Mouse (Mus musculus): Measurements from ENCODE around the gene Samd5. TPM values are rescaled to one million over a fixed set of nuclear protein-coding genes. Genes with fewer than 3 reads are reported as not detected.

Gene Samd5
- polyA plus RNA-seq, 1 experiment from 2014 or later, result 4.6 TPM

- Histone ChIP-seq H3K27ac (ENCODE audit: low read depth, low read length) (no peak overlapping the region), H3K9ac (ENCODE audit: low read length) (no peak overlapping the region), H3K27me3 (ENCODE audit: control insufficient read depth, insufficient read depth, low read length) (no peaks in the 10 kb centered on the region), H3K36me3 (ENCODE audit: control insufficient read depth, insufficient read depth, low read length) (no peaks in the 10 kb centered on the region), H3K4me3 (ENCODE audit: low read depth, low read length) (no peak overlapping the region), H3K4me2 (ENCODE audit: low read depth) (no peak overlapping the region; the same call in 1 of the 2 replicates), H3K4me1 (ENCODE audit: control insufficient read depth, insufficient read depth, low read length) (peaks cover 3% of the 10 kb centered on the region; the same call in 1 of the 2 replicates), H3K9me3 (ENCODE audit: control insufficient read depth, low read length) (no peaks in the 10 kb centered on the region)
- DNase-seq (ENCODE audit: low spot score) (no peak), ATAC-seq (ENCODE audit: insufficient read depth, low FRiP score, low TSS enrichment) (no peak)
- WGBS, result 83% methylated on average over 5 of the region's 5 CpGs
Measured at GRCm38 (mm10) chr10:9672751-9673150, 2.3 kb downstream of the Samd5 start.

GRCm38 (mm10) chr10:9670351-9670750, 4.7 kb downstream of the Samd5 start:
- H3K9me3 ChIP-seq (ENCODE audit: control insufficient read depth, low read length), result no peaks in the 10 kb centered on the region
- no peak for ATAC-seq (ENCODE audit: insufficient read depth, low FRiP score, low TSS enrichment)
- no peak overlapping the region for H3K9ac ChIP-seq (ENCODE audit: low read length)
- H3K4me1 ChIP-seq (ENCODE audit: control insufficient read depth, insufficient read depth, low read length), result peaks cover 3% of the 10 kb centered on the region; the same call in 1 of the 2 replicates
- no peak overlapping the region for H3K27ac ChIP-seq (ENCODE audit: low read depth, low read length)
- H3K4me3 ChIP-seq (ENCODE audit: low read depth, low read length), result no peak overlapping the region
- no peak for DNase-seq (ENCODE audit: low spot score)
- 88% methylated on average over 6 of the region's 6 CpGs for WGBS
- H3K36me3 ChIP-seq (ENCODE audit: control insufficient read depth, insufficient read depth, low read length), result no peaks in the 10 kb centered on the region
- no peak overlapping the region for H3K4me2 ChIP-seq (ENCODE audit: low read depth)
- no peaks in the 10 kb centered on the region for H3K27me3 ChIP-seq (ENCODE audit: control insufficient read depth, insufficient read depth, low read length)

- Histone ChIP-seq H3K27me3 (ENCODE audit: control insufficient read depth, insufficient read depth, low read length) (no peaks in the 10 kb centered on the region), H3K27ac (ENCODE audit: low read depth, low read length) (no peak overlapping the region), H3K9me3 (ENCODE audit: control insufficient read depth, low read length) (no peaks in the 10 kb centered on the region), H3K4me3 (ENCODE audit: low read depth, low read length) (no peak overlapping the region), H3K36me3 (ENCODE audit: control insufficient read depth, insufficient read depth, low read length) (no peaks in the 10 kb centered on the region), H3K4me2 (ENCODE audit: low read depth) (no peak overlapping the region), H3K4me1 (ENCODE audit: control insufficient read depth, insufficient read depth, low read length) (no peaks in the 10 kb centered on the region), H3K9ac (ENCODE audit: low read length) (no peak overlapping the region)
- DNase-seq (ENCODE audit: low spot score), result no peak
- 81% methylated on average over 4 of the region's 4 CpGs for WGBS
- ATAC-seq (ENCODE audit: insufficient read depth, low FRiP score, low TSS enrichment), result no peak
Measured at GRCm38 (mm10) chr10:9668791-9669190, 6.2 kb downstream of the Samd5 start.

- no peak for ATAC-seq (ENCODE audit: insufficient read depth, low FRiP score, low TSS enrichment)
- peaks cover 3% of the 10 kb centered on the region; the same call in 1 of the 2 replicates for H3K4me1 ChIP-seq (ENCODE audit: control insufficient read depth, insufficient read depth, low read length)
- DNase-seq (ENCODE audit: low spot score), result no peak
- 88% methylated on average over 5 of the region's 5 CpGs for WGBS
- no peaks in the 10 kb centered on the region for H3K36me3 ChIP-seq (ENCODE audit: control insufficient read depth, insufficient read depth, low read length)
- no peaks in the 10 kb centered on the region for H3K27me3 ChIP-seq (ENCODE audit: control insufficient read depth, insufficient read depth, low read length)
- no peak overlapping the region for H3K27ac ChIP-seq (ENCODE audit: low read depth, low read length)
- H3K9me3 ChIP-seq (ENCODE audit: control insufficient read depth, low read length), result no peaks in the 10 kb centered on the region
- no peak overlapping the region for H3K4me2 ChIP-seq (ENCODE audit: low read depth)
- H3K4me3 ChIP-seq (ENCODE audit: low read depth, low read length), result no peak overlapping the region
- no peak overlapping the region for H3K9ac ChIP-seq (ENCODE audit: low read length)
Measured at GRCm38 (mm10) chr10:9652946-9653345, 22.1 kb downstream of the Samd5 start.

GRCm38 (mm10) chr10:9650050-9650825, 24.8 kb downstream of the Samd5 start:
- no peak overlapping the region for H3K9ac ChIP-seq (ENCODE audit: low read length)
- no peak overlapping the region for H3K4me3 ChIP-seq (ENCODE audit: low read depth, low read length)
- DNase-seq (ENCODE audit: low spot score), result peak; percentile 24
- peaks cover 3% of the 10 kb centered on the region; the same call in 1 of the 2 replicates for H3K4me1 ChIP-seq (ENCODE audit: control insufficient read depth, insufficient read depth, low read length)
- H3K4me2 ChIP-seq (ENCODE audit: low read depth), result no peak overlapping the region
- no peaks in the 10 kb centered on the region for H3K27me3 ChIP-seq (ENCODE audit: control insufficient read depth, insufficient read depth, low read length)
- H3K36me3 ChIP-seq (ENCODE audit: control insufficient read depth, insufficient read depth, low read length), result no peaks in the 10 kb centered on the region
- H3K27ac ChIP-seq (ENCODE audit: low read depth, low read length), result no peak overlapping the region
- ATAC-seq (ENCODE audit: insufficient read depth, low FRiP score, low TSS enrichment), result no peak
- H3K9me3 ChIP-seq (ENCODE audit: control insufficient read depth, low read length), result no peaks in the 10 kb centered on the region
- 68% methylated on average over 6 of the region's 6 CpGs for WGBS

GRCm38 (mm10) chr10:9648464-9648863, 26.5 kb downstream of the Samd5 start:
- WGBS, result 65% methylated on average over 2 of the region's 2 CpGs

GRCm38 (mm10) chr10:9647741-9648140, 27.3 kb downstream of the Samd5 start:
- H3K27me3 ChIP-seq (ENCODE audit: control insufficient read depth, insufficient read depth, low read length), result no peaks in the 10 kb centered on the region
- H3K9ac ChIP-seq (ENCODE audit: low read length), result no peak overlapping the region
- no peak overlapping the region for H3K4me3 ChIP-seq (ENCODE audit: low read depth, low read length)
- DNase-seq (ENCODE audit: low spot score), result no peak
- H3K4me1 ChIP-seq (ENCODE audit: control insufficient read depth, insufficient read depth, low read length), result peaks cover 3% of the 10 kb centered on the region; the same call in 1 of the 2 replicates
- no peaks in the 10 kb centered on the region for H3K36me3 ChIP-seq (ENCODE audit: control insufficient read depth, insufficient read depth, low read length)
- H3K4me2 ChIP-seq (ENCODE audit: low read depth), result no peak overlapping the region
- no peak for ATAC-seq (ENCODE audit: insufficient read depth, low FRiP score, low TSS enrichment)
- 86% methylated on average over 6 of the region's 6 CpGs for WGBS
- H3K27ac ChIP-seq (ENCODE audit: low read depth, low read length), result no peak overlapping the region
- no peaks in the 10 kb centered on the region for H3K9me3 ChIP-seq (ENCODE audit: control insufficient read depth, low read length)

More at GRCm38 (mm10) chr10:9648464-9648863, 26.5 kb downstream of the Samd5 start:
- DNase-seq (ENCODE audit: low spot score) (no peak), ATAC-seq (ENCODE audit: insufficient read depth, low FRiP score, low TSS enrichment) (no peak)
- no peak overlapping the region for H3K27ac ChIP-seq (ENCODE audit: low read depth, low read length)
- no peaks in the 10 kb centered on the region for H3K27me3 ChIP-seq (ENCODE audit: control insufficient read depth, insufficient read depth, low read length)
- H3K9me3 ChIP-seq (ENCODE audit: control insufficient read depth, low read length), result no peaks in the 10 kb centered on the region
- H3K9ac ChIP-seq (ENCODE audit: low read length), result no peak overlapping the region
- peaks cover 3% of the 10 kb centered on the region; the same call in 1 of the 2 replicates for H3K4me1 ChIP-seq (ENCODE audit: control insufficient read depth, insufficient read depth, low read length)
- no peak overlapping the region for H3K4me3 ChIP-seq (ENCODE audit: low read depth, low read length)
- H3K36me3 ChIP-seq (ENCODE audit: control insufficient read depth, insufficient read depth, low read length), result no peaks in the 10 kb centered on the region
- H3K4me2 ChIP-seq (ENCODE audit: low read depth), result no peak overlapping the region

GRCm38 (mm10) chr10:9646391-9646790, 28.6 kb downstream of the Samd5 start:
- Histone ChIP-seq H3K27ac (ENCODE audit: low read depth, low read length) (no peak overlapping the region), H3K4me2 (ENCODE audit: low read depth) (no peak overlapping the region), H3K27me3 (ENCODE audit: control insufficient read depth, insufficient read depth, low read length) (no peaks in the 10 kb centered on the region), H3K9ac (ENCODE audit: low read length) (no peak overlapping the region), H3K4me3 (ENCODE audit: low read depth, low read length) (no peak overlapping the region), H3K9me3 (ENCODE audit: control insufficient read depth, low read length) (no peaks in the 10 kb centered on the region), H3K4me1 (ENCODE audit: control insufficient read depth, insufficient read depth, low read length) (peaks cover 3% of the 10 kb centered on the region; the same call in 1 of the 2 replicates), H3K36me3 (ENCODE audit: control insufficient read depth, insufficient read depth, low read length) (no peaks in the 10 kb centered on the region)
- ATAC-seq (ENCODE audit: insufficient read depth, low FRiP score, low TSS enrichment) (no peak), DNase-seq (ENCODE audit: low spot score) (no peak)
- WGBS, result 90% methylated on average over 3 of the region's 3 CpGs

- Histone ChIP-seq H3K4me3 (ENCODE audit: low read depth, low read length) (no peak overlapping the region), H3K4me1 (ENCODE audit: control insufficient read depth, insufficient read depth, low read length) (no peaks in the 10 kb centered on the region), H3K4me2 (ENCODE audit: low read depth) (no peak overlapping the region), H3K27ac (ENCODE audit: low read depth, low read length) (no peak overlapping the region), H3K9me3 (ENCODE audit: control insufficient read depth, low read length) (no peaks in the 10 kb centered on the region), H3K9ac (ENCODE audit: low read length) (no peak overlapping the region), H3K36me3 (ENCODE audit: control insufficient read depth, insufficient read depth, low read length) (no peaks in the 10 kb centered on the region), H3K27me3 (ENCODE audit: control insufficient read depth, insufficient read depth, low read length) (no peaks in the 10 kb centered on the region)
- DNase-seq (ENCODE audit: low spot score), result no peak
- 77% methylated on average over 6 of the region's 6 CpGs for WGBS
- no peak for ATAC-seq (ENCODE audit: insufficient read depth, low FRiP score, low TSS enrichment)
Measured at GRCm38 (mm10) chr10:9643531-9643930, 31.5 kb downstream of the Samd5 start.

Data from neural tube, embryonic 11.5 days (tissue).